Mouse (Mus musculus) heart, embryonic 11.5 days (tissue): ENCODE measurements around the gene Mcam. TPM values are rescaled to one million over a fixed set of nuclear protein-coding genes. Genes with fewer than 3 reads are reported as not detected.

Source experiments
- ATAC-seq: fragments of 200-750 bp; cut with Nextera tagmentation; replicated peaks from 2 replicates; pipeline ENCODE4 v1.8.0; 2017; ENCODE audit warnings: moderate library complexity; ENCODE audit not compliant: insufficient number of reproducible peaks, low FRiP score, low TSS enrichment
- H3K27ac ChIP-seq: fragments of 300-500 bp; sonication (generic); 2 replicates; pipeline ENCODE4 v1.5.1; 2014; ENCODE audit warnings: mild to moderate bottlenecking, low read depth, low read length
- H3K27me3 ChIP-seq: fragments of 300-500 bp; sonication (generic); 2 replicates; pipeline ENCODE4 v1.6.1; 2014; ENCODE audit warnings: mild to moderate bottlenecking, low read length, mixed read lengths; ENCODE audit not compliant: control insufficient read depth, insufficient read depth
- H3K36me3 ChIP-seq: fragments of 300-500 bp; sonication (generic); 2 replicates; pipeline ENCODE4 v1.6.1; 2014; ENCODE audit warnings: mild to moderate bottlenecking, low read length, moderate library complexity, mixed read lengths; ENCODE audit not compliant: control insufficient read depth, insufficient read depth
- H3K4me1 ChIP-seq: fragments of 300-500 bp; sonication (generic); 2 replicates; pipeline ENCODE4 v1.6.1; 2014; ENCODE audit warnings: low read length; ENCODE audit not compliant: control insufficient read depth, insufficient read depth
- H3K4me2 ChIP-seq: fragments of 300-500 bp; sonication (generic); 2 replicates; pipeline ENCODE4 v1.6.1; 2014; ENCODE audit warnings: mild to moderate bottlenecking, moderate library complexity
- H3K4me3 ChIP-seq: fragments of 300-500 bp; sonication (generic); 2 replicates; pipeline ENCODE4 v1.5.1; 2014; ENCODE audit warnings: low read depth, low read length
- H3K9ac ChIP-seq: fragments of 300-500 bp; sonication (generic); 2 replicates; pipeline ENCODE4 v1.6.1; 2014; ENCODE audit warnings: mild to moderate bottlenecking, low read depth, low read length, moderate library complexity
- H3K9me3 ChIP-seq: fragments of 300-500 bp; sonication (generic); replicated peaks from 2 replicates; pipeline ENCODE4 v1.6.1; 2016; ENCODE audit warnings: low read length; ENCODE audit not compliant: control insufficient read depth
- WGBS: fragments of 180-500 bp; shearing (Covaris S2); extraction: QIAGEN DNeasy Blood & Tissue Kit; methylation state at CpG from one replicate; pipeline ENCODE4 v1.1.7; 2014; ENCODE audit not compliant: insufficient replicate concordance; 5-methylcytosine and 5-hydroxymethylcytosine counted together
- polyA plus RNA-seq: library from polyadenylated mRNA; unstranded; fragments of >200 nt; fragmentation: Nextera tagmentation; extraction: Ambion mirVana; gene quantifications from 2 replicates; pipeline ENCODE4 v1.2.1, GENCODE M21; 2014

The Mcam gene
- polyA plus RNA-seq, 1 experiment from 2014 or later: 86.2 TPM

DNA sequence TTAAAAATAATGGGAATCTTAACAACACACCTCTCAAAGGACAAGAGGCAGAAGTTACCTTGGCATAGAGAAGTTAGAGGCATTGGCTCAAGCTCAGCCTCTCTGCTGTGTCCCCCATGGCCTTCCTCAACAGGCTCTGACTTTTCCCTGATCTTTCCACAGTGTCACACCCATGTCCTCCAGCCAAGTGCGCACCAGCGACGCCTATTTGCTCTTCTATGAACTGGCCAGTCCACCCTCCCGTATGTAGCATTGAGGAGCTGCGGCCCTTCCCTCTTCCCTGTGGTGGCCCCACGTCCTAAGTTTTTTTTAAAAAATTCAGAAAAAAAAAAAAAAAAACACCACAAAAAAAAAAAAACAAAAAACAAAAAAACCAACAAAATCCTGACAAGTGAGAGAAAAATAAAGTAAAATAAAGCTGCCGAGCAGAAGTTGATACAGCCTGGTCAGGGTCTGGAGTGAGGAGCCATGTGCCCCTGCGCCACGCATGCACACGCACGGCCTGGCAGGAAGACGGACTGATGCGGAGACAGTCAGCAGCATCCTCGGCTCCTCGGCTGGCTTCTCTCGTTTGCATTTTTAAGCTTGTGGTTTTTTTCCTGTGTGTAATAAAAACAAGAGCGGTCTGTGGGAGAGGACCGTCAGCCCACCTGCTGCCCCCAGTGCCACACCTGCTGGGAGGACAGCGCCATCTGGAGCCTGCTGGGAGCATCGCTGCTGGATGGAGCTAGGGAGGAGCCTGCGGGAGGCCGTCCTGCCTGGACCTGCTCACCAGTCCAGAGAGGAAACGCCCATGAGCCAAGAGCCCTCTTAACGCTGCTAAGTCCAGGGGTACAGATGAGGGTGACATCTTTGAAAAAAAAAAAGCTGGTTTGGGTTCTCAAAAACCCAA, 40.4 kb upstream of the Mcam start:
- Histone ChIP-seq H3K9ac (no peak overlapping the region), H3K27me3 (no peaks in the 10 kb centered on the region), H3K9me3 (no peaks in the 10 kb centered on the region), H3K27ac (no peak overlapping the region), H3K36me3 (peaks cover 14% of the 10 kb centered on the region), H3K4me2 (no peak overlapping the region), H3K4me1 (peaks cover 25% of the 10 kb centered on the region), H3K4me3 (no peak overlapping the region)
- peak; percentile 34; the same call in 1 of the 2 replicates for ATAC-seq
- 38% methylated on average over 24 of the region's 24 CpGs for WGBS

DNA sequence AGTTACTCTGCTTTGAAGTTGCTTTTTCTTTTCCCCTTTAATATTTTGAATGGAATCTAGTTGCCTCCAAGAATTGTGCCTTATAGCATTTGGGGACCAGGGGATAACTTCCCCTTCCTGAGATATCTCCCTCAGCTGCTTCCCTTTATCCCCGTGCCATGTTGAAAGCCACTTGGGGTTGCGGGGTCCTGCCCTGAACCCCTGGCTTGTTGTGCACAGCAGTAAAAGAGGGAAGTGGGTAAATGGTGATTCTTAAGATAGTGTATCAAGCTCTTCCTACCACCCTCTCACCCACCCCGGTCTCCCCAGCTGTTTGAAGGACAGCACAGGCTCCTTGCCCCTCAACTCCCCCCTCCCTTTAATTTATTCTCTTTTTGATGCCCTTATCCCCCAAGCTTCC, 39.5 kb upstream of the Mcam start:
- 83% methylated on average over 3 of the region's 3 CpGs for WGBS
- H3K27me3 ChIP-seq: no peaks in the 10 kb centered on the region
- no peaks in the 10 kb centered on the region for H3K9me3 ChIP-seq
- peaks cover 14% of the 10 kb centered on the region for H3K36me3 ChIP-seq
- H3K4me3 ChIP-seq: no peak overlapping the region
- ATAC-seq: no peak
- H3K4me2 ChIP-seq: no peak overlapping the region
- peaks cover 16% of the 10 kb centered on the region for H3K4me1 ChIP-seq
- H3K9ac ChIP-seq: no peak overlapping the region
- H3K27ac ChIP-seq: no peak overlapping the region

GRCm38 (mm10) chr9:44095781-44096180, 38.5 kb upstream of the Mcam start:
- H3K27ac ChIP-seq: peak overlapping the region; percentile 87
- H3K9ac ChIP-seq: no peak overlapping the region
- WGBS: 90% methylated on average over 9 of the region's 9 CpGs
- no peaks in the 10 kb centered on the region for H3K27me3 ChIP-seq
- no peak for ATAC-seq
- H3K4me2 ChIP-seq: no peak overlapping the region
- H3K9me3 ChIP-seq: no peaks in the 10 kb centered on the region
- no peak overlapping the region for H3K4me3 ChIP-seq
- H3K4me1 ChIP-seq: peaks cover 14% of the 10 kb centered on the region
- peaks cover 14% of the 10 kb centered on the region for H3K36me3 ChIP-seq

GRCm38 (mm10) chr9:44096536-44096935, 37.7 kb upstream of the Mcam start:
- peaks cover 14% of the 10 kb centered on the region for H3K4me1 ChIP-seq
- H3K27me3 ChIP-seq: no peaks in the 10 kb centered on the region
- ATAC-seq: peak; percentile 24; the same call in 1 of the 2 replicates
- no peaks in the 10 kb centered on the region for H3K9me3 ChIP-seq
- whole genome bisulfite sequencing: 23% methylated on average over 9 of the region's 9 CpGs
- peak overlapping the region; percentile 87 for H3K27ac ChIP-seq
- H3K9ac ChIP-seq: no peak overlapping the region
- H3K4me3 ChIP-seq: no peak overlapping the region
- no peak overlapping the region for H3K4me2 ChIP-seq
- peaks cover 9% of the 10 kb centered on the region for H3K36me3 ChIP-seq

- H3K9ac ChIP-seq: no peak within 1 kb of the TSS
- WGBS: 75% methylated on average over 9 of the region's 9 CpGs
- no peak for ATAC-seq
These were observed 32.8 kb upstream of the Mcam start, which contains the start of gene Mfrp for GRCm38 (mm10) chr9:44101490-44101889. Mfrp (plus strand) TSS chr9:44101729.

GRCm38 (mm10) chr9:44104881-44105280, 29.4 kb upstream of the Mcam start:
- Histone ChIP-seq H3K4me1 (peaks cover 35% of the 10 kb centered on the region), H3K36me3 (0 out of 2 replicates have a peak, but pooled peaks cover 4% of the 10 kb centered on the region)
- ATAC-seq: no peak

More at GRCm38 (mm10) chr9:44101490-44101889, 32.8 kb upstream of the Mcam start, which contains the start of gene Mfrp:
- Histone ChIP-seq H3K4me1 (peaks cover 7% of the 10 kb centered on the region), H3K4me2 (no peak within 1 kb of the TSS), H3K9me3 (no peaks in the 10 kb centered on the region), H3K27me3 (no peaks in the 10 kb centered on the region), H3K36me3 (no peaks in the 10 kb centered on the region), H3K27ac (no peak within 1 kb of the TSS; the same call in 1 of the 2 replicates), H3K4me3 (no peak within 1 kb of the TSS)

GRCm38 (mm10) chr9:44105781-44106180, 28.5 kb upstream of the Mcam start:
- Histone ChIP-seq H3K27me3 (no peaks in the 10 kb centered on the region), H3K9me3 (no peaks in the 10 kb centered on the region), H3K4me1 (peaks cover 42% of the 10 kb centered on the region), H3K4me3 (no peak overlapping the region), H3K9ac (no peak overlapping the region), H3K27ac (no peak overlapping the region), H3K4me2 (no peak overlapping the region), H3K36me3 (0 out of 2 replicates have a peak, but pooled peaks cover 4% of the 10 kb centered on the region)
- ATAC-seq: no peak
- WGBS: 87% methylated on average over 10 of the region's 10 CpGs

More at GRCm38 (mm10) chr9:44104881-44105280, 29.4 kb upstream of the Mcam start:
- no peaks in the 10 kb centered on the region for H3K9me3 ChIP-seq
- no peak overlapping the region for H3K4me2 ChIP-seq
- H3K27ac ChIP-seq: no peak overlapping the region
- 88% methylated on average over 7 of the region's 7 CpGs for WGBS
- no peaks in the 10 kb centered on the region for H3K27me3 ChIP-seq
- no peak overlapping the region for H3K4me3 ChIP-seq
- no peak overlapping the region for H3K9ac ChIP-seq

DNA sequence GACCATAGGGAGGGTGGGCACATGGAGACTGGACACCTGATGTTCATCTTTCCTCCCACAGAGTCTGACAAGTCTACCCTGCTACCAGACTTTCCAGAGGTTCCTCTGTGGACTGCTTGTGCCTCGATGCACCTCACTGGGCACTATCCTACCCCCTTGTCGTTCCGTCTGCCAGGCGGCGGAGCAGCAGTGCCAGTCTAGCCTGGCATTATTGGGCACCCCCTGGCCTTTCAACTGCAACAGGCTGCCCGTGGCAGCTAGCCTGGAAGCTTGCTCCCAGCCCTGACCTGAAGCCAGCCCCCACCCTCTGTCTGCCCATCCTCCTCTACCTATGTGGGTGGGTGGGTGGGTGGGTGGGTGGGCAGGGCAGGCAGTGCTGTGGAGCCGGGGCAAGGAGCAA, 28.1 kb upstream of the Mcam start:
- Histone ChIP-seq H3K4me2 (no peak overlapping the region), H3K4me3 (no peak overlapping the region), H3K36me3 (0 out of 2 replicates have a peak, but pooled peaks cover 4% of the 10 kb centered on the region), H3K27me3 (no peaks in the 10 kb centered on the region), H3K4me1 (peaks cover 42% of the 10 kb centered on the region), H3K9ac (no peak overlapping the region), H3K27ac (no peak overlapping the region), H3K9me3 (no peaks in the 10 kb centered on the region)
- WGBS: 92% methylated on average over 7 of the region's 7 CpGs
- no peak for ATAC-seq
